Mouse (Mus musculus) midbrain, embryonic 16.5 days (tissue): Measurements from ENCODE around the gene Hs6st3. TPM values are rescaled to one million over a fixed set of nuclear protein-coding genes. Genes with fewer than 3 reads are reported as not detected.

Experiments used
- ATAC-seq: fragments of 200-750 bp; cut with Nextera tagmentation; 2 replicates; pipeline ENCODE4 v1.8.0; 2017; ENCODE audit warnings: moderate TSS enrichment
- H3K27ac ChIP-seq: fragments of 300-500 bp; sonication (generic); 2 replicates; pipeline ENCODE4 v1.5.1; 2014; ENCODE audit warnings: mild to moderate bottlenecking, low read length, mixed read lengths
- H3K27me3 ChIP-seq: fragments of 300-500 bp; sonication (generic); 2 replicates; pipeline ENCODE4 v1.6.1; 2014; ENCODE audit warnings: low read depth, low read length, mixed read lengths; ENCODE audit not compliant: control insufficient read depth, insufficient read depth
- H3K36me3 ChIP-seq: fragments of 300-500 bp; sonication (generic); 2 replicates; pipeline ENCODE4 v1.6.1; 2014; ENCODE audit warnings: mild to moderate bottlenecking, low read length, moderate library complexity, mixed read lengths; ENCODE audit not compliant: control insufficient read depth, insufficient read depth
- H3K4me1 ChIP-seq: fragments of 300-500 bp; sonication (generic); 2 replicates; pipeline ENCODE4 v1.6.1; 2014; ENCODE audit warnings: mild to moderate bottlenecking, low read length, mixed read lengths; ENCODE audit not compliant: control insufficient read depth, insufficient read depth
- H3K4me2 ChIP-seq: fragments of 300-500 bp; sonication (generic); 2 replicates; pipeline ENCODE4 v1.6.1; 2014; ENCODE audit warnings: mild to moderate bottlenecking, low read length, mixed read lengths
- H3K4me3 ChIP-seq: fragments of 300-500 bp; sonication (generic); 2 replicates; pipeline ENCODE4 v1.5.1; 2014; ENCODE audit warnings: low read depth, mild to moderate bottlenecking, low read length, moderate library complexity, mixed read lengths
- H3K9ac ChIP-seq: fragments of 300-500 bp; sonication (generic); 2 replicates; pipeline ENCODE4 v1.6.1; 2014; ENCODE audit warnings: low read depth, low read length, mixed read lengths
- H3K9me3 ChIP-seq: fragments of 300-500 bp; sonication (generic); replicated peaks from 2 replicates; pipeline ENCODE4 v1.6.1; 2014; ENCODE audit warnings: mild to moderate bottlenecking, low read length, mixed read lengths; ENCODE audit not compliant: control insufficient read depth, poor library complexity, severe bottlenecking
- WGBS: fragments of 180-500 bp; shearing (Covaris S2); extraction: QIAGEN DNeasy Blood & Tissue Kit; methylation state at CpG from one replicate; pipeline ENCODE4 v1.1.7; 2014; 5-methylcytosine and 5-hydroxymethylcytosine counted together
- polyA plus RNA-seq: library from polyadenylated mRNA; unstranded; fragments of >200 nt; fragmentation: Nextera tagmentation; extraction: Ambion mirVana; gene quantifications from 2 replicates; pipeline ENCODE4 v1.2.1, GENCODE M21; 2015

The Hs6st3 gene
- polyA plus RNA-seq, 1 experiment from 2014 or later, result 1.3 TPM

GRCm38 (mm10) chr14:119347236-119347635, 209.1 kb downstream of the Hs6st3 start:
- ATAC-seq, result no peak
- H3K27me3 ChIP-seq, result no peaks in the 10 kb centered on the region
- WGBS, result 64% methylated on average over 11 of the region's 11 CpGs

GRCm38 (mm10) chr14:119361414-119361813, 223.3 kb downstream of the Hs6st3 start:
- no peaks in the 10 kb centered on the region for H3K4me1 ChIP-seq
- H3K36me3 ChIP-seq, result no peaks in the 10 kb centered on the region
- no peak for ATAC-seq
- no peak overlapping the region for H3K4me2 ChIP-seq
- 93% methylated on average over 4 of the region's 4 CpGs for WGBS
- no peak overlapping the region for H3K9ac ChIP-seq
- H3K4me3 ChIP-seq, result no peak overlapping the region
- no peaks in the 10 kb centered on the region for H3K9me3 ChIP-seq
- no peak overlapping the region for H3K27ac ChIP-seq
- no peaks in the 10 kb centered on the region for H3K27me3 ChIP-seq

More at GRCm38 (mm10) chr14:119347236-119347635, 209.1 kb downstream of the Hs6st3 start:
- Histone ChIP-seq H3K4me3 (no peak overlapping the region), H3K4me2 (peak overlapping the region; percentile 16; the same call in 1 of the 2 replicates), H3K36me3 (no peaks in the 10 kb centered on the region), H3K9me3 (no peaks in the 10 kb centered on the region), H3K9ac (no peak overlapping the region), H3K4me1 (no peaks in the 10 kb centered on the region), H3K27ac (no peak overlapping the region)

GRCm38 (mm10) chr14:119367866-119368425, 229.8 kb downstream of the Hs6st3 start:
- no peak overlapping the region for H3K4me3 ChIP-seq
- no peaks in the 10 kb centered on the region for H3K36me3 ChIP-seq
- no peak for ATAC-seq
- no peak overlapping the region for H3K9ac ChIP-seq
- H3K27ac ChIP-seq, result no peak overlapping the region
- no peaks in the 10 kb centered on the region for H3K9me3 ChIP-seq
- no peaks in the 10 kb centered on the region for H3K27me3 ChIP-seq
- no peak overlapping the region for H3K4me2 ChIP-seq
- 58% methylated on average over 3 of the region's 3 CpGs for WGBS
- H3K4me1 ChIP-seq, result peaks cover 2% of the 10 kb centered on the region; the same call in 1 of the 2 replicates

GRCm38 (mm10) chr14:119369274-119369673, 231.1 kb downstream of the Hs6st3 start:
- no peak for ATAC-seq
- Histone ChIP-seq H3K4me1 (peaks cover 2% of the 10 kb centered on the region; the same call in 1 of the 2 replicates), H3K9ac (no peak overlapping the region), H3K27me3 (no peaks in the 10 kb centered on the region), H3K4me2 (no peak overlapping the region), H3K27ac (no peak overlapping the region), H3K4me3 (no peak overlapping the region), H3K36me3 (no peaks in the 10 kb centered on the region), H3K9me3 (no peaks in the 10 kb centered on the region)
- WGBS, result 50% methylated on average over 8 of the region's 8 CpGs

- H3K9ac ChIP-seq, result no peak overlapping the region
- H3K36me3 ChIP-seq, result no peaks in the 10 kb centered on the region
- H3K9me3 ChIP-seq, result no peaks in the 10 kb centered on the region
- no peaks in the 10 kb centered on the region for H3K27me3 ChIP-seq
- 61% methylated on average over 7 of the region's 7 CpGs for WGBS
- H3K4me3 ChIP-seq, result no peak overlapping the region
- no peak overlapping the region for H3K27ac ChIP-seq
- ATAC-seq, result no peak
- H3K4me1 ChIP-seq, result peaks cover 2% of the 10 kb centered on the region; the same call in 1 of the 2 replicates
- no peak overlapping the region for H3K4me2 ChIP-seq
Observed at GRCm38 (mm10) chr14:119370013-119370412, 231.9 kb downstream of the Hs6st3 start.

GRCm38 (mm10) chr14:119379303-119379702, 241.2 kb downstream of the Hs6st3 start:
- H3K27ac ChIP-seq, result no peak overlapping the region
- 88% methylated on average over 2 of the region's 2 CpGs for WGBS
- no peak overlapping the region for H3K9ac ChIP-seq
- no peak overlapping the region for H3K4me2 ChIP-seq
- H3K4me1 ChIP-seq, result no peaks in the 10 kb centered on the region
- no peaks in the 10 kb centered on the region for H3K27me3 ChIP-seq
- no peak overlapping the region for H3K4me3 ChIP-seq
- H3K9me3 ChIP-seq, result no peaks in the 10 kb centered on the region
- no peaks in the 10 kb centered on the region for H3K36me3 ChIP-seq
- ATAC-seq, result no peak

- Histone ChIP-seq H3K4me2 (no peak overlapping the region), H3K4me1 (no peaks in the 10 kb centered on the region), H3K9me3 (no peaks in the 10 kb centered on the region), H3K4me3 (no peak overlapping the region), H3K27ac (no peak overlapping the region), H3K9ac (no peak overlapping the region), H3K27me3 (no peaks in the 10 kb centered on the region), H3K36me3 (no peaks in the 10 kb centered on the region)
- ATAC-seq, result no peak
- WGBS, result 93% methylated on average over 10 of the region's 10 CpGs
Observed at GRCm38 (mm10) chr14:119401618-119402017, 263.5 kb downstream of the Hs6st3 start.

- Histone ChIP-seq H3K4me2 (no peak overlapping the region), H3K27me3 (no peaks in the 10 kb centered on the region), H3K36me3 (no peaks in the 10 kb centered on the region), H3K4me1 (no peaks in the 10 kb centered on the region), H3K27ac (no peak overlapping the region), H3K4me3 (no peak overlapping the region), H3K9ac (no peak overlapping the region), H3K9me3 (no peaks in the 10 kb centered on the region)
- 68% methylated on average over 11 of the region's 11 CpGs for WGBS
- ATAC-seq, result no peak
Observed at GRCm38 (mm10) chr14:119409334-119410050, 271.4 kb downstream of the Hs6st3 start.

GRCm38 (mm10) chr14:119422894-119423293, 284.8 kb downstream of the Hs6st3 start:
- no peaks in the 10 kb centered on the region for H3K27me3 ChIP-seq
- no peaks in the 10 kb centered on the region for H3K9me3 ChIP-seq
- ATAC-seq, result no peak
- H3K4me3 ChIP-seq, result no peak overlapping the region
- H3K4me1 ChIP-seq, result no peaks in the 10 kb centered on the region
- no peak overlapping the region for H3K4me2 ChIP-seq
- H3K36me3 ChIP-seq, result no peaks in the 10 kb centered on the region
- no peak overlapping the region for H3K9ac ChIP-seq
- 90% methylated on average over 5 of the region's 5 CpGs for whole genome bisulfite sequencing
- H3K27ac ChIP-seq, result no peak overlapping the region
